Comparison of ENCODE assay signal across 38 mouse cellular contexts in genomic region chr2:173616156-173616555, GRCm38 (mm10). TPM values are rescaled to one million over a fixed set of nuclear protein-coding genes. Genes with fewer than 3 reads are reported as not detected.
DNase-seq lines count a peak whose midpoint lies in the region; ATAC-seq and TF ChIP-seq lines count a peak whose summit lies in the region.
"Had no signal": no experiment of that assay in that cellular context is flagged by ENCODE, and none has a peak within 500 bp of the region (broad histone marks: within the 10 kb centered on the region; RNA-seq: fewer than 3 reads in every experiment).

No protein-coding gene starts in this region.

- H3K36me3 ChIP-seq in hindbrain, embryonic 12.5 days = peaks cover 11% of the 10 kb centered on the region
- H3K36me3 ChIP-seq in hindbrain, embryonic 16.5 days (ENCODE audit: control insufficient read depth, insufficient read depth, low read length) = no peaks in the 10 kb centered on the region
- peaks cover 6% of the 10 kb centered on the region; the same call in 1 of the 2 replicates for H3K36me3 ChIP-seq in lung, embryonic 14.5 days (ENCODE audit: insufficient read depth)
- 0 out of 2 replicates have a peak, but pooled peaks cover 4% of the 10 kb centered on the region for H3K36me3 ChIP-seq in macrophage (ENCODE audit: inconsistent target)
- H3K36me3 ChIP-seq: midbrain, embryonic 15.5 days had no signal

- H3K4me1 ChIP-seq in hindbrain, embryonic 12.5 days = peaks cover 6% of the 10 kb centered on the region; the same call in 1 of the 2 replicates
- H3K4me1 ChIP-seq in hindbrain, embryonic 16.5 days (ENCODE audit: control insufficient read depth, insufficient read depth, low read depth, low read length) = no peaks in the 10 kb centered on the region
- H3K4me1 ChIP-seq in lung, embryonic 14.5 days (ENCODE audit: insufficient read depth) = peaks cover 3% of the 10 kb centered on the region; the same call in 1 of the 2 replicates
- H3K4me1 ChIP-seq: embryonic facial prominence, embryonic 13.5 days; heart, embryonic 13.5 days; limb, embryonic 15.5 days; midbrain, embryonic 15.5 days had no signal

- H3K9ac ChIP-seq in hindbrain, embryonic 12.5 days = no peak overlapping the region
- no peak overlapping the region for H3K9ac ChIP-seq in hindbrain, embryonic 16.5 days (ENCODE audit: low read depth, low read length)
- H3K9ac ChIP-seq in lung, embryonic 14.5 days = no peak overlapping the region
- H3K9ac ChIP-seq: embryonic facial prominence, embryonic 13.5 days; forebrain, postnatal 0 days; heart, embryonic 13.5 days; limb, embryonic 15.5 days; liver, embryonic 14.5 days; midbrain, embryonic 15.5 days had no signal

- no peak for TF ChIP-seq CTCF in lung, embryonic 14.5 days (IDR thresholded peaks at IDR 0.05; ENCODE audit: low read depth)

- 0 out of 2 replicates have a peak, but pooled peaks cover 4% of the 10 kb centered on the region for H3K9me3 ChIP-seq in hindbrain, embryonic 12.5 days (replicated peaks)
- 0 out of 2 replicates have a peak, but pooled peaks cover 2% of the 10 kb centered on the region for H3K9me3 ChIP-seq in hindbrain, embryonic 16.5 days (ENCODE audit: control insufficient read depth, low read length)
- no peaks in the 10 kb centered on the region for H3K9me3 ChIP-seq in lung, embryonic 14.5 days (ENCODE audit: low read depth, low read length)
- H3K9me3 ChIP-seq: embryonic facial prominence, embryonic 13.5 days; forebrain, embryonic 10.5 days; heart, embryonic 13.5 days; hindbrain, embryonic 10.5 days; limb, embryonic 10.5 days; limb, embryonic 15.5 days; midbrain, embryonic 10.5 days; midbrain, embryonic 15.5 days had no signal

- 63% methylated on average over 7 of the region's 7 CpGs for WGBS in hindbrain, embryonic 12.5 days
- WGBS in hindbrain, embryonic 16.5 days = 61% methylated on average over 7 of the region's 7 CpGs
- WGBS in lung, embryonic 14.5 days = 43% methylated on average over 7 of the region's 7 CpGs
- WGBS in macrophage (ENCODE audit: missing documents) = 94% methylated on average over 7 of the region's 7 CpGs

- 0 out of 2 replicates have a peak overlapping the region, but pooled peaks have one; percentile 17 for H3K27ac ChIP-seq in hindbrain, embryonic 12.5 days
- H3K27ac ChIP-seq in hindbrain, embryonic 16.5 days (ENCODE audit: low read depth, low read length) = no peak overlapping the region
- H3K27ac ChIP-seq in lung, embryonic 14.5 days (ENCODE audit: low read depth) = peak overlapping the region; percentile 66
- H3K27ac ChIP-seq in macrophage = 0 out of 2 replicates have a peak overlapping the region, but pooled peaks have one; percentile 5
- H3K27ac ChIP-seq: embryonic facial prominence, embryonic 13.5 days; forebrain, embryonic 10.5 days; heart, embryonic 13.5 days; hindbrain, embryonic 10.5 days; hindbrain, postnatal 0 days; limb, embryonic 10.5 days; limb, embryonic 15.5 days; liver, embryonic 14.5 days; midbrain, embryonic 10.5 days; midbrain, embryonic 15.5 days had no signal

- peak; percentile 27 for DNase-seq in lung, embryonic 14.5 days
- no peak for DNase-seq in lung, postnatal 14 days
- DNase-seq in Muller cell, postnatal 12 days (ENCODE audit: inconsistent ontology term) = peak; percentile 23
- DNase-seq in urinary bladder, postnatal 4 days (ENCODE audit: low spot score in 2 of 2) = no peak
- DNase-seq: adrenal gland, postnatal 14 days; cerebellum, adult 18-20 months; cerebellum, postnatal 10 days; forebrain, postnatal 0 days; heart, postnatal 10 days; kidney, adult 18-20 months; kidney, postnatal 10 days; layer of hippocampus, adult 9-11 months; lung, adult 2 months; lung, postnatal 36 days; right cerebral cortex, adult 18-20 months; thymus, adult 18-20 months; thymus, postnatal 25 days had no signal

- no peaks in the 10 kb centered on the region for H3K27me3 ChIP-seq in hindbrain, embryonic 12.5 days
- no peaks in the 10 kb centered on the region for H3K27me3 ChIP-seq in hindbrain, embryonic 16.5 days (replicated peaks; ENCODE audit: control insufficient read depth, insufficient read depth, low read length)
- no peaks in the 10 kb centered on the region for H3K27me3 ChIP-seq in lung, embryonic 14.5 days (ENCODE audit: insufficient read depth, low read length)
- H3K27me3 ChIP-seq: embryonic facial prominence, embryonic 13.5 days; heart, embryonic 13.5 days; limb, embryonic 15.5 days; midbrain, embryonic 15.5 days had no signal

- no peak overlapping the region for H3K4me2 ChIP-seq in hindbrain, embryonic 12.5 days (replicated peaks)
- no peak overlapping the region for H3K4me2 ChIP-seq in hindbrain, embryonic 16.5 days (ENCODE audit: low read length)
- H3K4me2 ChIP-seq in lung, embryonic 14.5 days = no peak overlapping the region
- H3K4me2 ChIP-seq: embryonic facial prominence, embryonic 13.5 days; heart, embryonic 13.5 days; limb, embryonic 15.5 days; midbrain, embryonic 15.5 days had no signal

- H3K79me2 ChIP-seq in macrophage (ENCODE audit: inconsistent target) = no peaks in the 10 kb centered on the region

- no peak for ATAC-seq in hindbrain, embryonic 12.5 days (ENCODE audit: low FRiP score)
- no peak for ATAC-seq in hindbrain, embryonic 16.5 days
- peak; percentile 53; the same call in 1 of the 2 replicates for ATAC-seq in lung, embryonic 14.5 days (ENCODE audit: insufficient read depth)
- ATAC-seq: forebrain, postnatal 0 days; hindbrain, postnatal 0 days; midbrain, embryonic 15.5 days had no signal

- H3K4me3 ChIP-seq in hindbrain, embryonic 12.5 days = no peak overlapping the region
- H3K4me3 ChIP-seq in hindbrain, embryonic 16.5 days (ENCODE audit: low read length) = no peak overlapping the region
- H3K4me3 ChIP-seq in lung, embryonic 14.5 days (ENCODE audit: low read depth, low read length) = no peak overlapping the region
- no peak overlapping the region for H3K4me3 ChIP-seq in macrophage (ENCODE audit: inconsistent target)
- H3K4me3 ChIP-seq: embryonic facial prominence, embryonic 13.5 days; forebrain, embryonic 10.5 days; heart, embryonic 13.5 days; hindbrain, embryonic 10.5 days; limb, embryonic 10.5 days; limb, embryonic 15.5 days; midbrain, embryonic 10.5 days; midbrain, embryonic 15.5 days had no signal

RNA-seq across cellular contexts. Expression of gene Ankrd60, which starts 38.0 kb away (rescaled TPM):
- polyA plus RNA-seq in hindbrain, embryonic 12.5 days (2016; fragmentation: Nextera tagmentation; extraction: Ambion mirVana) = not detected in 2 replicates
- not detected in 2 replicates for polyA plus RNA-seq in hindbrain, embryonic 16.5 days (2015; fragmentation: Nextera tagmentation; extraction: Ambion mirVana)
- not detected in 2 replicates for polyA plus RNA-seq in lung, embryonic 14.5 days (2014; fragmentation: Nextera tagmentation; extraction: Ambion mirVana)
- under 1 TPM in 1 of 26 experiments, not detected in 25; 0.91 TPM for total RNA-seq in macrophage (2018; cell fraction: chromatin; rRNA removed)
- not detected for total RNA-seq in macrophage (2018; cell fraction: cytosol; rRNA removed)
- not detected for total RNA-seq in macrophage (2018; cell fraction: nucleus; rRNA removed)
- polyA plus RNA-seq in macrophage (2018) = not detected in 3 replicates
- total RNA-seq: adrenal gland, postnatal 14 days; common myeloid progenitor, adult 5-6 weeks; forebrain, postnatal 0 days; gastrocnemius, adult 8-10 months; gastrocnemius, postnatal 4 days; heart, adult 8-10 months; heart, postnatal 10 days; hindbrain, postnatal 0 days; left cerebral cortex, postnatal 10 days; MEL had no signal
- polyA plus RNA-seq: embryonic facial prominence, embryonic 13.5 days; forebrain, embryonic 10.5 days; forebrain, postnatal 0 days; heart, embryonic 13.5 days; hindbrain, embryonic 10.5 days; hindbrain, postnatal 0 days; limb, embryonic 10.5 days; limb, embryonic 15.5 days; liver, embryonic 14.5 days; lung, adult 2 months; midbrain, embryonic 10.5 days; midbrain, embryonic 15.5 days; small intestine, adult 2 months; stomach, embryonic 14.5 days had no signal

RNA-seq across cellular contexts. Expression of gene Rab22a, which starts 43.4 kb away (rescaled TPM):
- 51.1 and 51.4 TPM in 2 replicates for polyA plus RNA-seq in hindbrain, embryonic 12.5 days (2016; fragmentation: Nextera tagmentation; extraction: Ambion mirVana)
- 32.5 and 35.0 TPM in 2 replicates for polyA plus RNA-seq in hindbrain, embryonic 16.5 days (2015; fragmentation: Nextera tagmentation; extraction: Ambion mirVana)
- polyA plus RNA-seq in lung, embryonic 14.5 days (2014; fragmentation: Nextera tagmentation; extraction: Ambion mirVana) = 34.1 and 34.7 TPM in 2 replicates
- total RNA-seq in macrophage (2018; cell fraction: chromatin; rRNA removed) = 10 to 100 TPM; 10.9 to 46.1 (median 27.1) TPM
- total RNA-seq in macrophage (2018; cell fraction: cytosol; rRNA removed) = 10 to 100 TPM; 21.8 to 37.0 (median 28.8) TPM
- 10 to 100 TPM; 18.0 to 54.1 (median 35.5) TPM for total RNA-seq in macrophage (2018; cell fraction: nucleus; rRNA removed)
- polyA plus RNA-seq in macrophage (2018) = 22.0 to 27.2 TPM (median 26.8 TPM) in 3 replicates

Comparison
In these comparisons a context has a peak if more than half of its experiments do, and no peak if none do; other contexts are left out.
1. DNase-seq: peak in lung, embryonic 14.5 days (single experiment) and Muller cell, postnatal 12 days (single experiment); none in lung, postnatal 14 days (single experiment) and urinary bladder, postnatal 4 days (0 of 2).